Mouse (Mus musculus) urinary bladder, postnatal 10 days (tissue): ENCODE results near the gene Olfr572.

Experiments used
- DNase-seq: peaks from one replicate; pipeline ENCODE4 v3.0.0; 2022; ENCODE audit warnings: low spot score

Gene Olfr572

DNA sequence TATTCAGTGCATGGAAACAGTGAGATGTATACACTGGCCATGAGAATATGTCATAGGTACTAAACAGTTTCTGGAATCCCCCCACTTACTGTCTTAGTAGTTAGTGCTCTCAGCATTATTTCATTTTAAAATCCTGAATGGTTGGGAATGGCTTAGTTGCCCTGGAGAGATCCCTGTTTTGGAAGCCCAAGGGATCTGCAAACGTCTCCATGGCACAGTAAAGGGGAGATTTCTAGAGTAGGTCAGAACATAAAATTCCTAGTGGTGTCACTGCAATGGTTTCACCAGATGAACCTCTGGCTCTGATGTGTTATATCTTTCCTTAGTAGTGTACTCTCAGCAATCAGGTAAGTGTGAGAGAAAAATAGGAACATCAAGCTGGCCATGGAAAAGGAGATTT lies at the start of gene Olfr572:
Gene Olfr572 (plus strand): TSS at position 301 of the 400 bp plus-strand sequence.
- no peak for DNase-seq

DNA sequence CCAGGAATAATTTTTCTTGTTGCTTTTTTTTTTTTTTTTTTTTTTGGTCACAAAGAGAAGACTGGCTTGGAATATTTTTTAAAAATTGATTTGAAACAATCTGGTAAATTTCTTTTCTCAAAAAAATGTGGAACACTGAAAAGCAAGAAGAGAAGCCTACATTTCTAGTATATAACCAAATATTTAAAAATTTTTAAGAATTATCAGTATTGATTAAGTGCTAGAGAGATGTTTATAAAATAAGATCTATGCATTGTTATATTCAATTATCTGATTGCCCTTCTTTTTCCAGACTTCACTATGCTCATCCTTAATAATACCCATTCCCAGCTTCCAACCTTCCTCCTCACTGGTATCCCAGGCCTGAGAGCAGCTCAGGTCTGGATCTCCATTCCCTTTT lies 47.4 kb upstream of the Olfr572 start, which contains the start of gene Olfr568:
Gene Olfr568 (plus strand): TSS at position 301 of the 400 bp plus-strand sequence.
- DNase-seq = no peak

- DNase-seq = no peak
These were observed 33.4 kb upstream of the Olfr572 start, which contains the start of gene Olfr569 for GRCm38 (mm10) chr7:102890782-102891181. TSS of gene Olfr569 (minus strand) at chr7:102890882.

DNA sequence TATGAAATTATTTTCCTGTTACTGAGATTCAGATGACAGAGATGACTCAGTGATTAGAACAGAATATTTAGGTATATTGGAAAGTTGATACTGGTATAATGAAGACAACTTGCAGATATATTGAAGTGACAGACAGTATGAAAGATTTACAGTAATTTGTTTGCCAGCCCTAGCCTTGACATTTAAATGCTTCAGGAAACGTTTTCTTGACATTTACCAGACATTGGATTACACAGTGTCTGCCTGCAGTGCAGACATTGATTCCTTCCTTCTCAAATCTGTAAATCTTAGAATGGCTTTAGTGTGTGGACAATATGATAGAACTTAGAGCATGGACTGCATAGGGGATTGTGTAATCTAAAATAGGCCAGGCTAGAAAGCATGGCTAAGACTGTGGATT lies 8.9 kb upstream of the Olfr572 start:
- DNase-seq = no peak

DNA sequence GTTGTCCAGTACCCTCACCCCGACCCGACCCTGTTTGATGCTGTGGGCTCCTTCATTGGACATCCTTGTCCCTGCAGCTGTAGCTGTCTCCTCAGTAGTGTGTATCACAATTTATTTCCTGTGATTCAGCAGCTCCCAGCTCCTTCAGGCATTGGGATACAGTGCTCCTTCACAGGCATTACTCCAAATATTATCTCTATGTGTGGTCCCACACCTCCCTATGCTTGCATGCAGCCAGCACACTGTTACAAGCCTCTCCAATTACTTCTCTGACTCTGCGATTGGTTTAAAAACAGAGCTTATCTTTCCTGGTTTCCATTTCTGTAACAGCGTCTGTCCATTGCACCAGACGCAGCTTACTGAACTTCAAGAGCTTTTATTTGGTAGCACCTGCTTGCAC lies 7.8 kb upstream of the Olfr572 start:
- no peak for DNase-seq

DNA sequence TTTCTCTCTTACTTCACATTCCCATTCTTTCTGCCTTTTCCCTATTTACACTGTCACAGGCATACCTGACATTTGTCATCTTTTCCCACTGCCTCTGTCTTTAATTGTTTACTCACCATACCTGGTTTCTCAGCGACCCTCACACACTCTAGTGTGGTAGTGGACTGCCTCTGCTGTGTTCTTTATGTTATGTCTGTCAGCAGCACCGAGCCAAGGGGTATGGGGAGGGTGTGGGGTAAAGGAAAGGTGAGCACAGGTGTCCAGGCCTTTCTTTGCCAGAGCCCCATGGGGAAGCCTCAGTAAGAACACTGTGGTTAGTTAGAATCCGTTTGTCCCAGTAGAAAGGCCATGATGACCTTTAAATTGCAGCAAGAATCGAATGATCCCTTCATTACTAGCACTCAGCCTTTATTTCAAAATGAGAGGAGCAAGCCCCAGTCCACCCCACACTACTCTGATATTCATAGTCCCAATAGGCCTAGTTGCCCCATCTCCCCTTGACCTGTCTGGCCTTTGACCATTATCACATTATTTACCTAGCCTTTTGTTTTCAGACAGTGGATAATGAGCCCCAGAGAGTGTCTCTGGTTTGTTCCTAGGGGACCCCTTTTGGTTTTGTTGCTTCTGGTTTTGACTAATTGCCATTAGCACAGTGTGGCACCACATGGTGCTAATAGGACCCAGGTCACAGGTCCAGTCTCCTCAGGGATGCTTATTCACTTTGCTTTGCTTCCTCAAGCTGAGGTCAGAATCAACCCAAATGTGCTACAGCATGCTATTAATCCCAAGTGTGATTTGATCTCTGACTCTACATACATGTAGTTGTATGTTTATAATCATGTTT lies 7.0 kb upstream of the Olfr572 start, which contains the start of gene Olfr571:
Gene Olfr571 (minus strand): TSS at position 505 of the 844 bp plus-strand sequence.
- no peak for DNase-seq

DNA sequence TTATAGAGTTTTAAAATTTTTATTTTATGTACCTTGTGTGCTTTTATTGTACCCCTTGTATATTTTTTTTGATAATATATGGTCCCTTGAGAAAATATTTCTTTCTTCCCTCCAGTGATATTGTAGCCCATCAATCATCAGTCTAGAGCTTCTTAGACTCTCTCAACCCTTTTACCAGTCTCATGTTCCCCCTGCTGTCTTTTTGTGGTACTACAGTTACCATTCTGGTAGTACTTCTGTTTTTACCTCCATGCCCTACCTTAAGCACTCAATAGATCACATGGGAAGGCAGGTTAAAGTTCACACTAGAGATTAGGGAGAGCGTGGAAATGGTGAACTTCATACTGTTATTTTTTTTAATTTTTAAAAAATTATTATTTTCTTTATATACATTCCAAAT lies 4.6 kb upstream of the Olfr572 start:
- no peak for DNase-seq

- no peak for DNase-seq
These were observed 2.9 kb downstream of the Olfr572 start for GRCm38 (mm10) chr7:102927105-102927504.

DNA sequence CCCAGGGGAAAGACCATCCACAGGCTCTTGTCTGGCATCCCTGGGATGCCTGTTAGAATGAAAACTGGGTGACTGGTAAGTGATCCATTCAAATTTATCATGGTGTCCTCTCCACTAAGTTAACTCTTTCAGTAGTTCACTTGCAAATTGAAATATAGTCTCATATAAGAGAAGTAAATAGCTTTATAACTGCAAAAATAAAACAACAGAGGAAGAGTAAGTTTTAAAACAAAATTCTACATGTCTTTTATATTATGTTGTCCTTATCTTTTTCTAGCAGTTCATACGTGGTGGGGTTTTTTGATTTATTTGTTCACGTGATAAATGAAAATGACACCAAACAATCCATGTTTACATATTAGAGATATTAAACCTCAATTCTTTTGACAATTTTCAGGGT lies 18.3 kb downstream of the Olfr572 start, which contains the start of gene Olfr573-ps1:
Gene Olfr573-ps1 (minus strand): TSS at position 101 of the 400 bp plus-strand sequence.
- no peak for DNase-seq

DNA sequence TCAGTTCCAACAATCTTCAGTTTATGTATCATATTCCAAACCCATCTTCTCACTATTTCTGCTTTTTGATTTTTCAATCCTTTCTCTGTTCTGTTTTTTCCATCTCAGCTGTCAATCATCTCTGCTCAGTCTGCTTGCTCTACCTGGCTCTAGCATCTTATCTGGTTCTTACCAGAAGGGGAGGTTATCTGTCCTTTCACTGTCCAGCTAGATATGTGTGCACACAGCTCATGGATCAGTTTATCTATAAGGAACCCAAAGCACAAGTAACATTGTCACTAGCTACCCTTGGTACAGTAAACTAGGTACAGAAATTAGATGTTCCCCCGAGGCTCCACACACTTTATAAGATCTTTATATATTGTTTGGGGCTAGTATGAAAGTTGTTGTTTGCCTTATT lies 19.2 kb downstream of the Olfr572 start:
- DNase-seq = no peak

DNA sequence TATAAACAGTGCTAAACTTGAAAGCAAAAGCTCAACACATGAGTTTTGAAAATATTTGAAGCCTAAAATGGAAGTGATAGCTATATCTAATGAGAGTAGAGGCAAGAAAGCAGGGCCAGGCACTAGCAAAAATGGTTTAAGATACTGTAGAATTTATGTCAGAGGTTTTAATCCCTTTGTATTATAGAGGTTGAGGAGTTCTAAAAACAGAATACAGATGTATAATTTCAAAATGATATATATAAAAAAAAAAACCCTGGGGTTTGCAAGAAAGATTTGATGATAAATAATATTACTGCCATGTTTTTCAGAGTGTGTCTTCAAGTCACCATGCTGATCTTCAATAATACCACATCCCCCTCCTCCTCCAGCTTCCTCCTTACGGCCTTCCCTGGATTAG lies 24.0 kb downstream of the Olfr572 start, which contains the start of gene Olfr574:
Gene Olfr574 (plus strand): TSS at position 301 of the 400 bp plus-strand sequence.
- no peak for DNase-seq

GRCm38 (mm10) chr7:102950732-102951131 lies 26.5 kb downstream of the Olfr572 start:
- no peak for DNase-seq

DNA sequence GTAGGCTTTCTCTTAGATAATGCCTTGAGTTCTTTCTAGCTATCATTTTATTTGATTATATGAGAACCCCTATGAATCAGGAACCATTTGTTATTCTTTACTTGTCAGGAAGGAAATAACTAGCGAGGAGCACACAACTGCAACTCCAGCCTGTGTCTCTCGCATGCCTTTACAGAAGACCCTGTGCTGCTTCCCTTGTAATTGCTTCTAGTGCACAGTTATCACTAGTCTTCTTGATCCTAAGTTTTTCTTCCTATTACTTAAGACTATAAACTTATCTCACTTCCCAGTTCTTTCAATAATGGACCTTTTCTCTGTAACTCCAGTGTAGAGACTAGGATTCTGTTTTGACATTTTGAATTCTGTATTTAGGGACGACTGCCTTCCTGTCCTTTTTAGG lies 33.9 kb downstream of the Olfr572 start:
- no peak for DNase-seq

DNA sequence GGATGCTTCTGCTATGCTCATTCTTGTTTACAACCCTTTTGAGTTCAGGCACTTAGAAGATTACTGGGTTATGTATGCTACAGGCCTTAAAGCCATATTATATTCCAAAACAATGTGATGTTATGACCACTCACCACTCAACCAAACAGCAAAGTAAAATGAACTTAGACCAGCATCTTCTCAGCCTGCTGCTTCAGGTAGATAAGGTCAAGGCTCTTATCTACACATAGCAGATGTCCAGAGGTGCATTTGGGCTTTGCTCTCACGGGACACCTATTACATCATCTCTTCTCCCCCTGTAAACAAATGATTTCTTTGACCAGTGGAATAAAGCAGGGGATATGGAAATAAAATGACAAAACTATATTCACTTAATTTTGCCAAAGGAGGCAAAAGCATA lies 34.4 kb downstream of the Olfr572 start, which contains the start of gene Olfr575:
Gene Olfr575 (minus strand): TSS at position 183 of the 400 bp plus-strand sequence.
- no peak for DNase-seq

DNA sequence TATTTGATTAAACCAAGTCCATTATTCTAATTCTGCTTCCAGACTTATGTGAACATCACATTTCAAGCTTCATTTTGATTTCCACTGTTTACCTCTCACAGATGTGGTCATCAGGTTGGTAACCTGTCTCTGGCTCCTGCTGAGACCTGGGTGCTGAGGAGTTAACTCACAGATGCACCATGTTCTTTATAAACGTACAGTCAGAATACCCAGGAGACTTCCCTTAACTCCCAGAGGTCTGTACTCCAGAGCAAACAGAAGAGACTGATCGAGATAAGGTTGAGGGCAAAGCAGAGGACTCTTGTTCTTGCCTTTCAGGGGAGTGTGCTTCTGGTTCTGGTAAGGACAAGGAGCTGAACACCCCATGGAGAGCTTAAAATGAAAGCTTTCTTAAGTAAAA lies 38.2 kb downstream of the Olfr572 start, which contains the start of gene Olfr576:
Gene Olfr576 (plus strand): TSS at position 301 of the 400 bp plus-strand sequence.
- no peak for DNase-seq

DNA sequence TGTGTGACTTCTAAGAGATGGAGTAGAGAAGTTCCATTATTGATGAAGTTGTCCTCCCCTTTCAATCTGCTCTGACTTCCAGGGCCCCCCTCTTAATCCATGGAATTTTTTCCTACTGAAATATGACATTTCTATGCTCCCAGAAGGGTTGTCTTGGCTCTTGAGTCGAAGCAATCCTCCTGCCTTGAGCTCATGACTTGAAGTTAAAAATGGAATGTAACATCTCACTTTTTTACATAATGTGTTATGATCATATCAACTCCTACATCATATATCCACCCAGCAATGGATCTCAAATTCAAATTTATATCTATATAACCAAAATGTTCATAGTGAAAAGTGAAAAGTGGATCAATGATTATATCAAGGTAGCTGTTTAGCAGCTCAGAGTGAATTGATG lies 50.2 kb downstream of the Olfr572 start:
- DNase-seq = no peak

GRCm38 (mm10) chr7:102975843-102976242 lies 51.6 kb downstream of the Olfr572 start, which contains the start of gene Olfr577:
TSS of gene Olfr577 (minus strand) at chr7:102975943.
- DNase-seq = no peak
